Mouse (Mus musculus) adrenal gland, adult 2 months (tissue): Measurements from ENCODE around the gene Stat3. TPM values are rescaled to one million over a fixed set of nuclear protein-coding genes. Genes with fewer than 3 reads are reported as not detected.
A peak's percentile ranks its signal among the peaks of the same experiment; 100 is the strongest.

ENCODE experiments used
- DNase-seq: peaks from one replicate; pipeline ENCODE4 v3.0.0; 2021
- polyA plus RNA-seq: library from polyadenylated mRNA; depleted of rRNA; stranded (reverse); fragments of >200 nt; gene quantifications from 2 replicates; pipeline ENCODE4 v1.2.3, GENCODE M21; 2012
- total RNA-seq, 2 experiments: library from RNA; stranded (reverse); gene quantifications; 2 replicates each; pipeline ENCODE4 v1.2.3; 2021

The Stat3 gene
- total and polyA plus RNA-seq, 3 experiments: 54.9 to 79.4 (median 76.6) TPM

DNA sequence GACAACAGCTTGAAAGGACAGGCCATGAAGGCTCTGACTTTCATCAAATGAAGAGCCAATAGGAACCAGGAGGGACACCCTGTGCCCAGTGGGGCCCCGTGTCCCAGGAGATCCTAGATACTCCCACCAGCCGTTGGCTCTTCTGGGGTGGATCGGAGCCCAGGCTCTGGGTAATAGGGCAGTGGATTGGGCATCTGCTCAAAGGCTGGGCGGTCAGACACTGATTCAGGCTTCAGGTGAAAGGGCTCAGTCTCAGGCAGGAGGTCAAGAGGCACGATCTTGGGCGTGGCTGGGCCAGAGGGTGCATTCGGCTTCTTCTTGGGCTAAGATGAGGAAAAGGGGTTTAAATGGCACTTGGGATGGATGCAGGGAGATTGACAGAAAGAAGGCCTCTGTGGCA is 24.8 kb upstream of the Stat3 start:
- DNase-seq: peak; percentile 43

DNA sequence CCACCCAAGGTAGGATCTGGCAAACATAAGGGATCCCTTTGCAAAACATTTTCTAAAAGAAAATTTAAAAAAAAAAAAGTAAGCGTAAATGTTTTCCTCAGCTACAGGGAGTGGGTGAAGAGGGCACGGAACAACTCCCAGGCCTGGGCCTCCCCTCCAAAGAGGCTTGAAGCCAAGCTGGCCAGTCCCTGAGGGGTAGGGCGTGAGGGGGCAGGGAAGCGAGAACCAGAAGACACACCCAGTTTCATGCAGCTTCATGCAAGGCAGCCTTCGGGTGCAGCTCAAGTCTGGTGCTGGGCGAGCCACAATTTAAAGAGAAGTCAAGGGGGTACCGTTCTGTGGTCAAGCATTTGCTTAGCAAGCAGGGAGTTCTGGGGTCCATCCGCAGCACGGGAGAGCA is 24.3 kb upstream of the Stat3 start:
- DNase-seq: peak; percentile 67

DNA sequence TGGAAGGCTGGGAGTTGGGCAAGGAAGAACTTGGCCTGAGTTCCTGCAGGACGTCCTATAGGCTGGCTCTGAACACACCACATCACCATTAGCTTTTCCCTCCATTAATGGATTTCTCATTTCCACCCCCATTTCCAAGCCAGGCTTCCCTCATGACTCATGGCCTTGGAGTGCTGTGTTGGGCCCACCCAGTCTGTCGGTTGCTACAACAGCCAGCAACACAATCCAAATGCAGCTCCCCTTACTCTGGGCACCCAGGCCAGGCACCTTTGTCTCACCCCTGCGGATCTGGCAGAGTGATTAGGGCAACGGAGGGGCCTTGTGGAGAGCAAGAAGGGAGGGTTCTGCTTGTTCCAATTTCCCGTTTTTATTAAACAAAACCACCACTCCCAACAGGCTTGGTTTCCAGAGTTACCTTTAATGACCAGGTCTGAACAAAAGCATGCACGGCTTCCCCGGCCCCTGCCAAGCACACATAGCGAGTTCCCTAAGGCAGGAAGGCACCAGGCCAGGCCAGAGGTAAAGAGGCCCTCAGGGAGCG is 23.1 kb upstream of the Stat3 start:
- DNase-seq: peak; percentile 79

DNA sequence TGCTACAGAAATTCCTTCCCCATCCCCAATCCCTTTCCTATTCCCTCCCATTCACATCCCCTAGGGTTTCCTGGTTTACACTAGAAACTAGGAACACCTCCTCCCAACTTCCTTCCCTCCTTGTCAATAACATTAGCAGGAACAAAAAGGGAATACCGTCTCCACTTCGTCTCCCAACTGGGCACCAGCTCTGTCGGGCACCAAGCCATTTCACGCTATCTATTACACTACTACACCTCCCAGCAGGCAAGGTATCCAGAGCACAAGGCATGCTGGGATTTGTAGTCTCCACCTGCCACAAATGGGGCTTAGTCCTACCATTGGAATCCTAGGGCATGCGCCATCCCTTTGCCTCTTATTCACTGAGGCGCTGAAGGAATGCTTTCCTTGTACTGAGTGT is 21.2 kb upstream of the Stat3 start:
- DNase-seq: peak; percentile 82

DNA sequence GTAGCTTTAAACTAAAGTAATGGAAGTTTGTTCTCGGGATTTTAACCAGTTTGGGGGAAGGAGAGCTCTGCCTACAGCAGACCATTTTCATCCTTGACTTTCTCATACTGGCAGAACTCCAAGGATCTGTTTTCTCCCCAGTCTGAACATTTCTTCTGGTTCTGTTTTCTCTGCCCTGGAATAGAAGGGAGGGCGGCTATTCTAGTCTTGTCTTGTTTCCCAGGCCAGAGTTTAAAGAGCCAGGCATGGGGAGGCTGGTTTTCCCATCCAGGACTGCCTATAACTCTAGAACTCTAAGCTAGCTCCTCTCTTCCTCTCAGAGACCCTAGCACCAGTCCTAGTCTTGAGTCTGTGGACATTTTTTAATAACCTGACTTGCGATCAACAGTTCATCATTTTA is 20.5 kb upstream of the Stat3 start:
- DNase-seq: peak; percentile 66

DNA sequence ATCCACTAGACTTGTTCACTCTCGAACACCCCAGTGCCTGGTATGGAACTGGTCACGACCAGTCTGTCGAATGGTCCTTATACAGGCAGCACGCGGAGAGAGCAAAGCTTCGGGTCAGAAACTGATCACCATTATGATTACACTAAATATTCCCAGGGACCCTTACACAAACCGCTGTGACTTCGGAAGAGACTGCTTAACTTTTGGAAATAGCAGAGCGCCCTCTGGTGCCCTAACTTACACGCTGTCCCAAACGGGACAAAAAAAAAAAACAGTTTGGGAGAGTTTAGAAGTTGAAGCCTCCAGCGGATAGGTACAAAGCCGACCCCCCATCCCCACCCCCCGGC is 20.1 kb upstream of the Stat3 start:
- DNase-seq: peak; percentile 74

DNA sequence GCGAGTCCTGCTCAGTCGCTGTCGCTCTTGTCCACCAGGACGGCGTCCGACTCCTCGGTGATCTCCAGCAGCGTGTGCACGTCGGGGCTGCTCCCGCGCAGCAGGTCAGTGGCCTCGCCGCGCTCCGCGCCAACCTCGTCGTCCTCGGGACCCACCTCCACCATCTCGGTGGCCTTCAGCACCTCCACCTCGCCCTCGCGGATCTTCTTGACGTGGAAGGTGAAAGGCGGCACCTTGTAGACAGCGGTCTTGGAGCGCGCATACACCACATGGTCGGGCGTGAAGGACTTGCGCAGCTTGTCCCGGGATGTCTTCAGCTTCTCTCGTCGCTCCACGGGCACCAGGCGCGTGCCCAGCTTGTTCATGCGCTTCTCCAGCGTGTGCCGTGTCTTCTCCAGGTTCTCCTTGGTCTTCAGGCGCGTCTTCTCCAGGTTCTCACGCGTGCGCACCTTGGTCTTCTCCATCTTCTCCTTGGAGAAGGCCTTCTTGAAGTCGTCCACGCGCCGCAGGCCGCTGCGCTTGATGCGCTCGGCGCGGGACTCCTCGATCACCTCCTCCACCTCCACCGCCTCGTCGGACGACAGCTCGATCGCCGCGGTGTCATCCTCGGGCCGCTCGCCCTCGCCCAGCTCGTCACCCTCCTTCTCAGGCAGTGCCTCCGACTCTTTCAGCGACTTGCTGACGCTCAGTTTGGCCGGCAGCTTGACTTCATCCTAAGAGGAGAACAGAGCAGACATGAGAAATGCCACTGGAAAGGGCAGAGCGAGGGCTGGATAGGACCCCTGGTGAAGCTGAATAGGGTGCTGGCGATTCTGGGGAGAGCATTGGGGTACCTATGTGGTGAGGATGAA is 19.5 kb upstream of the Stat3 start:
- peak; percentile 45 for DNase-seq

DNA sequence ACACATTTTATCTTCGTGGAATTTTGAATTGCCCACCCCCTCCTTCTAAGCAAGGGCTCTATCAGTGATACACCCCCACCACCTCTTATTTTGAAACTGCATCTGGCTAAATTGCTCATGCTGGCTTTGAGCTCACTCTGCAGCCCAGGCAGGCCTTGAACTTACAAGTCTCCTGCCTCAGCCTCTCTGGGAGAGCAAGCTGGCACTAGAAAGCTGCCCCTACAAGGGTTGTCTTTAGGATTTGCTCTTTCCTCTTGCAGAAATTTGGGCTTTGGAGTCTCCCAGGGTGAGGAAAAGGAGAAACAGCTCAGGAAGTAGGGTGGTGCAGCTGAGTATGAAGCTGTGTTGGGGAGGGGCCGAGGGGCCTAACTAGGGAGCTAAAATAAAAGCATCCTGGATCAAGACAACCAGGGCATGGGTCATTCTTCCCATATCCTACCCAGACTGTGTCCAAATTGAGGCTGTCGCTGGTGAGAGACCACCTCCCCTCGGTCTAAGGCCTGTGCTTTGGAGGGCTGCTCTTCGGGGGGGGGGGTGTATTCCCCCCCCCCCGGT is 18.7 kb upstream of the Stat3 start:
- DNase-seq: peak; percentile 21

DNA sequence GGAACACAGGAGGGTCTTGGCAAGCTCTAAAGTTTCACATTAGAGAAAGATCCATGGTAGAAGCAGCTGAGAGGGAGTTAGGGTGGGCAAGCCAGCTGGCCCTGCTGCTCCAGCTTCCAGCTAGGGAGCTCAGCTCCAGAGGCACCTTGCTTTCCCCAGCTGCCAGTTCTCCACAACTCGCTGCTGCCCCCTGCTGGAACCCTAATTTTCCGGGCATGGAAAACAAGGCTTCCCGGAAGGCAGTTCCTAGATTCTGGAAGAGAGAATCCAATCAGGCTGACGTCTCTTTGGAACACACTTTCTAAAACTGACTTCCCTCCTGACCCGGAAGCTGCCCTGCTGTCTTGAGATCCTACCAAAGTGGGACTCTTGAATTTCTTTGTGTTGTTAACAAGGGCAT is 17.9 kb upstream of the Stat3 start:
- DNase-seq: peak; percentile 89

DNA sequence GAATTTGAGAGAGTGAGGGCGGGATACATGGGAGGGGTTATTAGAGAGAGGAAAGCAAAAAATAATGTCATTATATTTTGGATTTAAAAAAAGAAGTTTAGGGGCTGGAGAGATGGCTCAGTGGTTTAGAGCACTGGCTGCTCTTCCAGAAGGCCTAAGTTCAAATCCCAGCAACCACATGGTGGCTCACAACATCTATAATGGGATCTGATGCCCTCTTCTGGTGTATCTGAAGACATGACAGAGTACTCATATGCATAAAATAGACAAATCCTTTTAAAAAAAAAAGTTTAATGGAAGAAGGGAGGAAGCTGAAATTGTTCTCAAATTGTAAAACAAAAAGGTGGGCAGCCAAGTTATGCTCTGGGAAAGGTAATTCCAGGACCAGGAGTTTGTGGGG is 10.2 kb upstream of the Stat3 start:
- DNase-seq: no peak

DNA sequence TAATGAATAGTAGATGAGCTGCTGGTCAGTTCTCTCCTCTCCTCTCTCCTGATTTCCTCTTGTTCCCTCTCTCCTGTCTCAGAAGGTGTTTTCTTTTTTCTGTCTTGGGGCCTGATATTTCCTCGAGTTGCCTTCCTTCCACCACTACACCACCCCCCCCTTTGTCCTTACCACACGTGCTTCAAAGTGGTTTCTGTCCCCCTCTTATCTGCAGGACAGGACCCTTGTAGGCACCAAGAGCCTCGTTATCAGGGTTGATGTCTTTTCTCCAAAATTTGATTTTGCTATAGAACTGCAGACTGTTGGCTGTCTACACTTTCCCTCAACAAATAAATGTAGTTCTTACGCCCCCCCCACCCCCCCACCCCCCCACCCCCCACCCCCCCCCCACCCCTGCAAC is 9.0 kb upstream of the Stat3 start:
- DNase-seq: no peak

DNA sequence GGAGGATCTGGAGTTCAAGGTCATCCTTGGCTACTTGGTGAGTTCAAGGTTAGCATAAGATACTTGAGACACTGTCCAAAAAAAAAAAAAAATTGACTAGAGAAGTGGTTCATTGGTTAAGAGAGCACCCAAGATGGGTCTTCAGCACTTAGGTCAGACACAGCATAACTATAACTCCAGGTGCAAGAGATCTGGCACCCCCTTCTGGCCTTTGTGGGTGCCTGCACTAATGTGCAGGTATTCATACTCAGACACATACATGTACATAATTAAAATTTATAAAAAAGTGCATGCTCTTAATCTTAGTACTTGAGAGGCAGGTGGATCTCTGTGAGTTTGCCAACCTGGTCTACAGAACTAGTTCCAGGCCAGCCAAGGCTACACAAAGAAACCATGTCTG is 8.2 kb upstream of the Stat3 start:
- no peak for DNase-seq

DNA sequence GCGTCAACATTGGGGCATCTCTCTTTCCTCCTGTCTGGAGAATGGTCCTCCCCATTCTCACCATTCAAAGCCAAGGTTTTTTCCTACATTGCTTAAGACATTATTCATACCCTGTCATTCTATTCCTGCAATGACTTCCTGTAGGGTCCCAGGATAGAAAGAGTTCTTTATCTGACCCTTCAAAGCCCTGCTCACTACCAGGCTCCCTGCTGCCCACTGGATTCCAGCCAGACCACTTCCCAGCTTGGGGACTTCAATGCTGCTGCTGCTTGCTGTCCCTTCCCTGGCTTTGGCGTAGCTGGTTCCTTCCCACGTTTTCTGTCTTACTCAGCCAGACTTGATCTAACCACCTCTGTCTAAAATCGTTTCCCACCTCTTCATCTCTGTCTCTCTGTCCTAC is 7.5 kb upstream of the Stat3 start:
- DNase-seq: peak; percentile 35

DNA sequence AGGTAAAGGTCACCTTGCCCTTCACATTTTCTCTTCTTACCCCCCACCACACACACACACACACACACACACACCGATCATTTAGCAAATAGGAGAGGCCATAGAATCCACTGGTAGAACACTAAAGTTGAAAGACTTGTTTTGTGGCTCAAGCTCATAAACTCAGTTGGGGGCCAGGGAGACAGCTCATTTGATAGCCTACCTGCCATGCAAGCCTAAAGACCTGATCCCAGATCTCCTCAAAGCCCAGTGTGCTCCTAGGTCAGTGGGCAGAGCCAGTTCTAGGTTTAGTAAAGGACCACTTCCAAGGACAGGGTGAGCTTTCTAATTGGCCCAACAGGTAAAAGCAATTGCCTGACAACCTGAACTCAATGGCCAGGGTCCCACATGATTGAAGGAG is 3.0 kb upstream of the Stat3 start:
- no peak for DNase-seq

DNA sequence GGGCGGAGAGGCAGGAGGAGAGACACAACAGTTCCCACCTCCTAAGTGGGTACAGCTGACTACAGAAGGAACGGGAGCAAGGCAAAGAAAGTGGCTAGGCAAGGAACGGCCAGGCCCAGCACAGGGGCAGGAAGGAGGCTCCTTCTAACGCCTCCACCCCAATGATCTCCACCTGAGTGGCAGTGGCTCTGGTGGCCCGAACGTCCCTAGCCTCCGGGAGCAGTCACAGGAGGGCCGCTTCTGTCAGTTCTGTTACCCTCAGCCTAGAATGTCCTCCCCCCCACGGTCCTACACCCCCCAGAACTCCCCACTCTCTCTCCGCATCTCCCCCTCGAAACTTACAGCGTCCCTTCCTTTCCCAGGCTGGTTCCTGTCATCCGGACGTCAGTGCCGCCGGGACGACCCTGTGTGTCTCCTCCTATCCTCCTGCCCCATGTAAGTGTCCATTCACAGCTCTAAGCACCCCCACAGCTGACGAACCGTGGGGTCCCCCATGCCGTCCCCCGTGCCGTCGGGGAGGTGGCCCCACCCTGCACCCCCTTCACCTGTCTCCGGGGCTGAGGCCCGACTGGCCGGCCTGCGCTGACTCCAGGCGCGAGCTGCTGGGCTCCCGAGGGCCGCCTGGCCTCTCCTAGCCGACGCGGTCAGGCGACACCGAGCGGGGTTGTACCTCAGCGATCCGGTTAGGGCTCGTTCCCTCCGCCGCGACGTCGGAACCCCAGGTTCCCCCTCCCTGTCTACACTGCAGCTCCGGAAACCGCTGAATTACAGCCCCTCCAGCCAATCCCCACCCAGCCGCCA is 429 bp downstream of the Stat3 start:
- DNase-seq: peak; percentile 42

DNA sequence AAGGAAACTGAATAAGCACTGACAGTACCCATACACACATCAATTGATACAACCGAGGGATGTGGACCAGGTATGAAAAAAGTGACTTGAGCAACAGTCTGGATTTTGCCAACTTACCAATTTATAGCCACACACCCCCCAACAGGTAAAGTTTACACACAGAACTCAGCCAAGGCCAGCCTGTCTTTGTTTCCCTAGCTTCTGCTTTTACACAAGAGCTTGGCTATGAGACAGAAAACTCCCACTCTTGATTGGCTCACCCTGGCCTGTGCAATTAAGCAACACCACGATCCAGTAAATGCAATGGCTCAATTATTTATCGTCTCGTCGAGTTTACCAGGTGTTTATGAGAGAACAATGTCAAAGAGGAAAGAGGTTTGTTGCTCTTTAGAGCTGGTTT is 1.2 kb downstream of the Stat3 start:
- peak; percentile 70 for DNase-seq

DNA sequence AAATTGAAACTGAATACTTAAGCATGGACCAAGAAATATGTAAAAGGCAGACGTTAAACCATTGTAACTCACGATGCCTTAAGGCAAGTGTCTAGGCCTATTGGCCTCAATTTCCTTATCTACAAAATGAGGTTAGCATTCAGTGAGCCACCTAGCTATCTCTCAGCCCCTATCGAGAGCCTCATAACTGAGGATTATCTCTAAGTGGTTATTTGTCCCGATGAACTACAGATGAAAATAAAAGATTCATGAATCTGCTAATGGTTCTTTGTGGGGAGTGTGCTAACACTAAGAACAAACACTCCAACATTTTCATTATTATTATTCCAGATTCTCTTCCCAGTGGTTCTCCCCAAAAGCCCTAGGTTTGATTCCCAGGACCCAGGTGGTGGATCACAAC is 2.0 kb downstream of the Stat3 start:
- DNase-seq: no peak

DNA sequence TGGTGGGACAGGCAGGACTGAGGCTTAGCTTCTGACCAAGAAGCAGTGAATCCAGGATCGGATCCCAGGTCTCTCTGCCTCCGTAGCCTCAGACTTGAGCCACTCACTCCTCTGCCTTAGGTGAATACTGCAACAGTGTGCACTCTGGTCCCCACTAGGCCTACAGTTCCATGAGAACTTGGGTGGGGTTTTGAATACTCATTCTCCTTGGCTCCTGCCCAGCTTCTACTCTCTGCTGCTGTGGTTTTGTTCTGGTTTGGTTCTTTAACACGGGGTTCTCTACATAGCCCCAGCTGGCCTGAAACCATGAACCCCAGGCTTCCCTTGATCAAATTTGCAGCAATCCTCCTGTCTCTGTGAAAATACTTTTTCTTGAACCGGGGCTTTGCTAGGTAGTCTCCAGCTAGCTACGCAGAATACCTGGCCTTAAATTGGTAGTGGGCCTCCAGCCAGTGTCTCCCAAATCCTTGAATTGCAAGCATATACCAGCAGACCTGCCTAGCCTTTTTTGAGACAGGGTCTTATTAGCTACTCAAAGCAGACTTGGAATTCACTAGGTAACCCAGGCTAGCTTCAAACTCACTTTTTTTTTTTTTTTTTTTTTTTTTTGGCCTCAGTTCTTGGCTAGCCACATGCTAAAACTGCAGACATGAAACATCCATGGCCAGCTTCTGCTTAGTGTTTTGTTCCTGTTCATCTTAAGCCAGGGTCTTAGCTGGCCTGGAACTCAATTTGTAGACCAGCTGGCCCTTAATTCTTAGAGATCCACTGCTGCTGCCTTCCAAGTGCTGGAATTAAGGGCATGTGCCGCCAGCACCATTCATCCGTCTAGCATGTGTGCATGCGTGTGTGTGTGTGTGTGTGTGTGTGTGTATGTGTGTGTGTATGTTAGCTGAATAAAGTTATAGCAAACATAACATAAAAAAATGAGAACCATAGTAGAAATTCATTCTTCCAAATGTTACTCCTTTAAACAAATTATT is 3.7 kb downstream of the Stat3 start:
- no peak for DNase-seq

DNA sequence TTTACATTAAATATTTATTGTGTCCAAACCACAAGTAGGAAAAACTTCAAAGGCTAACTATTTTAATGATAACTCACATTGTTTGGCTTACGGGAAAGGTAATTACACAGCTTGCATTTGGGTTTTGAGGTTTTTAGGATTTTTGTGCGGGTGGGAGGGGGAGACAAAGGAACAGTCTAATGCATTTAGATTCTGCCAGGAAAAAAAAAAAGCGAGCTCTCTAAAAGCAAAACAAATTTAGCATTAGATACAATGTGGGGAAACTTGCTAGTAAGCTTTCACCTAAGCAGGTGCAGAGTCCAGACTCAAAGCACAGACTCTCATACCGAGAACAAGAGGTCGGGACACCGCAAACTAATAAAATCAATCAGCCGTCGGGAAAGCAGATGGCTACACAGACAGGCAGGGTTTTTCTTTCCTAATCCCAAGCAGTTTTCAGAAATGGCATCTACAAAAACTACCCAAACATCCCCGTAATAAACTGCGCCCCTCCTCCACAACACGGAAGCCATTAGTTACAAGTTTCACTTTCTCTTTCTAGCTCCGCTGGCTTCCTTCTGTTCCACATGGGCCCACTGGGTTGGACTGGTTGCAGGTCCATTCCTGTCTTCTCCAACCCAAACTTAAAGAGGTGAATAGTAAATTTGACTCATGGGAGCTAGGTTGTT is 8.0 kb downstream of the Stat3 start:
- peak; percentile 64 for DNase-seq

DNA sequence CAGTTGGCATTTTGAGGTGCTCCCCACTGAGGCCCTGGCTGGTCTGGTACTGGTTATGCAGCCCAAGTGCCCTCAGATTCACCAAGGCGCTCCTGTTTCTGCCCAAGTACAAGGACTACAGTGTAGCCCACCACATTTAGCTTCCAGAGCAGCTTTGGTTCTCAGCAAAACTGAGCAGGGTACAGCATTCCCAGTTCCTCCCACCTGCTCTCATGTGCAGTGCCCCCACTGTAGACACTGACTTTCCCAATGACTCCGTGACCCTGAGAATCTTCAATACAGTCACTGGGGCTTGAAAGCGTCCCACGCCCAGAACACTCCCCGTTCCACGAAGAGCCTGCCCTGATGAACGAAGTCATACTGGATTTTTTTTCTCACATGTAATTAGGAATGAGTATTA is 8.7 kb downstream of the Stat3 start:
- DNase-seq: peak; percentile 38

DNA sequence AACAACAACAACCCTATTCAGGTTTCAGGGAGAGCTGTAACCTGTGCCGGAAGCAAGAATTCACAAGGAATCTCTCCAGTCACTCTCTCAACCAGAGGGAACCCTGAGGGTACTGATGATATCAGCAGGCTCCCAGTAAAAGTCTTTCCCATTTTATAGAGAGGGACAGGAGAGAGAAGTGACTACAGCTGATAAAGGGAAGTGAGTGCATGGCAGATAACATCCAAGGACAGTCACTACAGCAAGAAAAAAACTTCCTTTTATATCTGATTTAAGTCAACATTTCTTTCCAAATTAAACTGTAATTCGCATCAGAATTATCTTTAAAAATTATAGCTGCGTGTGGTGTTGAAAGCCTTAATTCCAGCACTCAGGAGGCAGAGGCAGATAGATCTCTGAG is 12.0 kb downstream of the Stat3 start:
- DNase-seq: no peak
